Mouse (Mus musculus): ENCODE measurements at regions not wholly inside any gene's neighbourhood (a gene's known extent, or its start where the extent isn't known, plus 50 kb on each side); places are given as distances from the start of the nearest gene placed in this dataset.

DNA sequence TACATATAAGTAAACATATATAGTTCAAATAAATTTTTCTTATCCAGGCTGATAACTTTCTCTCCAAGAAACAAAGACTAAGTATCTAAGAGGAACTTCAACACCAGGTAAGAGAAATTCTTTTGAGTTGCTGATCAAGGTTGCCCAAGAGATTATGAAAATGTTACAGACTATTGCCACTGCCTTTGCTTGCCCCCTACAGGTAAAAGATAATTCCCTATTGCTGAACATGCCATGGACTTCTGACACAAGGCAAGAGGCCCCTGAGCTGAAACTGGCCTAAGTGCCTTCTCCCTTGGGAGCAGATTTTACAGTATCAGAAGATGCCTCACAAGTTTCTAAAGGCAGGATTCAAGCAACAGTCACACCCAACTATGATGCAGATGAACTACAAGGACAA is 2914.2 kb upstream of the Gm6569 start:
- DNase-seq (ENCODE audit: low spot score in 2 of 2): no peak

GRCm38 (mm10) chr15:70920862-70921261 is 2913.5 kb upstream of the Gm6569 start:
- DNase-seq (ENCODE audit: low spot score in 2 of 2): peak in 1 of 2 experiments; percentile 21

Data from spleen, postnatal 10 days (tissue).